Mouse (Mus musculus) hindbrain, embryonic 10.5 days (tissue): ENCODE results near the gene Traf3ip3. TPM values are rescaled to one million over a fixed set of nuclear protein-coding genes. Genes with fewer than 3 reads are reported as not detected.
A peak's percentile ranks its signal among the peaks of the same experiment; 100 is the strongest.

Experiments used
- DNase-seq: peaks from one replicate; pipeline ENCODE4 v3.0.0-alpha.2; 2017; ENCODE audit warnings: low spot score
- H3K27ac ChIP-seq: fragments of 300-500 bp; sonication (generic); 2 replicates; pipeline ENCODE4 v1.5.1; 2016; ENCODE audit warnings: mild to moderate bottlenecking, moderate library complexity
- H3K27me3 ChIP-seq: fragments of 300-500 bp; sonication (generic); 2 replicates; pipeline ENCODE4 v1.6.1; 2016; ENCODE audit warnings: mild to moderate bottlenecking; ENCODE audit not compliant: poor library complexity, insufficient read depth, severe bottlenecking
- H3K36me3 ChIP-seq: fragments of 300-500 bp; sonication (generic); 2 replicates; pipeline ENCODE4 v1.6.1; 2016; ENCODE audit warnings: mild to moderate bottlenecking, moderate library complexity
- H3K4me1 ChIP-seq: fragments of 300-500 bp; sonication (generic); replicated peaks from 2 replicates; pipeline ENCODE4 v1.6.1; 2016; ENCODE audit warnings: mild to moderate bottlenecking
- H3K4me3 ChIP-seq: fragments of 300-500 bp; sonication (generic); 2 replicates; pipeline ENCODE4 v1.5.1; 2016; ENCODE audit warnings: mild to moderate bottlenecking, moderate library complexity
- H3K9me3 ChIP-seq: fragments of 300-500 bp; sonication (generic); 2 replicates; pipeline ENCODE4 v1.6.1; 2016; ENCODE audit warnings: mild to moderate bottlenecking, moderate library complexity
- WGBS: fragments of 180-500 bp; shearing (Covaris S2); methylation state at CpG from one replicate; pipeline ENCODE4 v1.1.7; 2016; 5-methylcytosine and 5-hydroxymethylcytosine counted together
- polyA plus RNA-seq: library from polyadenylated mRNA; unstranded; fragments of >200 nt; fragmentation: Nextera tagmentation; extraction: Ambion mirVana; gene quantifications from 2 replicates; pipeline ENCODE4 v1.2.1, GENCODE M21; 2016

Gene Traf3ip3
- polyA plus RNA-seq, 1 experiment from 2014 or later, result 1.8 TPM

DNA sequence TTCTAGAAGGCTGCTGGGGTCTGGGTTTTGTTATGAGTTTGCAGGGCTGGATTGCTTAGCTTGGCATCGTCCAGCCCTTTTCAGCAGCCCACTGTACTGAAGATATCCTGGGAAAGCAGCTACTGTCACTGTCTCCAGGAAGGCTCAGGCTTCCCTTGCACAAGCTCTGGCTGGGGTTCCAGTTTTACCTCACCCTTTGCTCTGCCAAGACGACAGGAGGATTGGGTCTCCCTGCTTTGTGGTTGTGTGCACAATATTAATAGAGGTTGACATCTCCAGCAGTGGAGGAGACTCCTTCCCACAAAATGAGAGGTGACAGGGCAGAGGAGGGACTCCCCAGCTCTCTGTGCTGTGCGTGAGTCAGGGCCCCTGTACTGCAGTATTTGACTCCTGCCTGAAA, 52.3 kb downstream of the Traf3ip3 start:
- Histone ChIP-seq H3K27ac (no peak overlapping the region), H3K9me3 (no peaks in the 10 kb centered on the region), H3K27me3 (peaks cover 47% of the 10 kb centered on the region), H3K4me1 (peaks cover 27% of the 10 kb centered on the region), H3K36me3 (no peaks in the 10 kb centered on the region), H3K4me3 (no peak overlapping the region)
- 63% methylated on average over 3 of the region's 3 CpGs for WGBS
- DNase-seq, result no peak

DNA sequence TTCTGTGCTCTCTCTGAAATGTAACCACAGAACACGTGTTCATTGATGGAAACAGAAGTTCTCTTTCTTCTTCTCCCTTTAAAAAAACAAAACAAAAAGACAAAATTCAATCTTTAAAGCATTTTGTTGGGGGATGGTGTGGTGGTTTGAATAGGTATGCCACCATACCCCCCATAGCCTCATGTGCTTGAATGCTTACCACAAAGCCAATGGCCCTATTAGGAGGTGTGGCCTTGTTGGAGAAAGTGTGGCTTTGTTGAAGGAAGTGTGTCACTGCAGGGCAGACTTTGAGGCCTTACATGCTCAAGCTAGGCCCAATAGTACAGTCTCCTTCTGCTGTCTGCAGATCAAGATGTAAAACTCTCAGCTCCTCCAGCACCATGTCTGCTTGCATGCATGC, 55.1 kb downstream of the Traf3ip3 start:
- peaks cover 15% of the 10 kb centered on the region for H3K4me1 ChIP-seq
- no peaks in the 10 kb centered on the region for H3K36me3 ChIP-seq
- H3K9me3 ChIP-seq, result no peaks in the 10 kb centered on the region
- WGBS, result 75% methylated on average over 1 of the region's 1 CpGs
- DNase-seq, result no peak
- no peak overlapping the region for H3K4me3 ChIP-seq
- peaks cover 19% of the 10 kb centered on the region for H3K27me3 ChIP-seq
- no peak overlapping the region for H3K27ac ChIP-seq

DNA sequence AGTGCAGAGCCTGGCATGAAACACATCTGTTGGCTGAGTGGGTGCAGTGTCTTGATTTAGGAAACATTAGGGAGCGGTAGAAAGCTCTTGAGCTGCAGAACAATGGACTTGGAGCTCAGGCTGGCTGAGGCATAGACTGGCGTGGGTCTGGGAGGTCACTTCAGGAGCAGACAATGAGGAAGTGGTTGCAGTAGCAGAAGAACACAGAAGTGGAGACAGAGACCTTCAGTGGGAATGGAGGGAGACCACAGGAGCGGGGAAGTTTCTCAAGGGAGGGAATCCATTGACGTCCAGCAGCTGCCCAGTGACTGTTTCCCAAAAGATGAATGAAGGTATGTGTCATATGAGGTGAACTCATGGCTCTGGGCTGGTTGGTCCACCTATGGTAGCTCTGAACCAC, 56.4 kb downstream of the Traf3ip3 start:
- Histone ChIP-seq H3K4me3 (no peak overlapping the region), H3K9me3 (no peaks in the 10 kb centered on the region), H3K27me3 (peaks cover 10% of the 10 kb centered on the region; the same call in 1 of the 2 replicates), H3K36me3 (no peaks in the 10 kb centered on the region), H3K4me1 (peaks cover 10% of the 10 kb centered on the region), H3K27ac (no peak overlapping the region)
- DNase-seq, result no peak
- WGBS, result 83% methylated on average over 4 of the region's 4 CpGs

DNA sequence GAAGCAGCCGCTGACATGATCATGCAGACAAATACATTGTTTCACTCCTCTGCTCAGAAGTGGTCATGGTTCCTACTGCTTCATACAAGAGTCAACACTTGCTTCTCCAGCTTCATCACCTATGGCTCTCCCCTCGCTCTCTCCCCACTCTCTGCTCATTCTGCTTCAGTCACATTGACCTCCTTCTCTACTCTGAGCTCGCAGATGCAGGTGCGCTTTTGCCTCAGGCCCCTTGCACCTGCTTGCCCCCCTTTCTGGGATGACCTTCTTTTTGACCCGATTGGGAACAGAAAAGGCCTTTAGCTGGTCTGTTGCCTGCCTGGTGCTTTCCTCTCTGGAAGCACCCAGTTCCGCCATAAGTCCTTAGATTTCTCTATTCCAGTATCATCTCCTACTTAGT, 57.0 kb downstream of the Traf3ip3 start:
- no peak for DNase-seq
- WGBS, result 86% methylated on average over 6 of the region's 6 CpGs
- Histone ChIP-seq H3K27me3 (peaks cover 5% of the 10 kb centered on the region; the same call in 1 of the 2 replicates), H3K9me3 (no peaks in the 10 kb centered on the region), H3K4me1 (peaks cover 10% of the 10 kb centered on the region), H3K27ac (no peak overlapping the region), H3K36me3 (no peaks in the 10 kb centered on the region), H3K4me3 (no peak overlapping the region)

DNA sequence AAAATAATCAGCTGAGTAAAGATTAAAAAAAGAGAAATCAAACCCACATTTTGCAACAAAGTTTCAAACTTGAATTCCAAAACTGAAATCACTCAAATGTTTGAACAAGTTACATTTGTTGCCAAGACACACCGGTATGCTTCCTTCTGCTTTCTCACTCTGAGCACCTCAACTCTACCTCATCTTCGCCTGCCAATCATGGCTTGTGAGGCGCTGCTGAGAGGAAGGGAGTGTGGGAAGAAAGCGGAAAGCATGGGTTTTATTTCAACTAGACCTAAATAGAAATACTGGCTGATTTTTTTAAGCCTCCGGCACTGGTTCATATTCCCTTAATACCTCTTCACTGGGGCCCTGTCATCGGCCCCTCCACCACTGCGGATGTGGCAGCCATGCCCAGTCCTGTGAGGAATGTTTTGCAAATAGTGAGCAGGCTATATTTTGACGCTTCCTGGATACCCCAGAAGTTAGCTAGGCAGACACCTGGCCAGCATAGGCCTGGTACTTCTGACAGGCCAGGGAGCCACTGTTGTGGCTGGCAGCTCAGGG, 58.9 kb downstream of the Traf3ip3 start:
- Histone ChIP-seq H3K36me3 (no peaks in the 10 kb centered on the region), H3K4me3 (no peak overlapping the region), H3K27me3 (no peaks in the 10 kb centered on the region), H3K9me3 (no peaks in the 10 kb centered on the region), H3K27ac (no peak overlapping the region), H3K4me1 (no peaks in the 10 kb centered on the region)
- 85% methylated on average over 8 of the region's 8 CpGs for WGBS
- DNase-seq, result no peak

DNA sequence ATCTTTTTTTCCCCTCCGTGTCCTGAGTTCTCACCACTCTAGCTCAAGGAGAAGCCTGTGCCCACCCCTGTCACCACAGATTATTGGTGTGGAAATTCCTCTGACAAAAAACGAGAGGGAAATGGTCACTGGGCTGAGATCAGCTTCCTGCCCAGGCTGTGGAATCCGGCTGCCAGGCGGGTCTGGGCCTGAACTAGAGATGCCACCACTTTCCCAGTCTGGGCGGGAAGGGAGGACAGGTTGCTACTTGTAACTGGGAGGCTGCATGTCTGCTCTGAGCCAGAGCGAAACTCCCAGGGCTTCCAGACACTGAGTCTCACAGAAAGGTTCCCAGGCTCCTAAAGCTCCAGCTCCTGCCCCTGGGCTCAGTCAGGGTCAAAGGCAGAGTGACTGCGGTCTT, 60.4 kb downstream of the Traf3ip3 start:
- H3K9me3 ChIP-seq, result no peaks in the 10 kb centered on the region
- H3K4me1 ChIP-seq, result no peaks in the 10 kb centered on the region
- no peak overlapping the region for H3K4me3 ChIP-seq
- no peak overlapping the region for H3K27ac ChIP-seq
- peak; percentile 9 for DNase-seq
- 76% methylated on average over 7 of the region's 7 CpGs for WGBS
- H3K27me3 ChIP-seq, result no peaks in the 10 kb centered on the region
- no peaks in the 10 kb centered on the region for H3K36me3 ChIP-seq

DNA sequence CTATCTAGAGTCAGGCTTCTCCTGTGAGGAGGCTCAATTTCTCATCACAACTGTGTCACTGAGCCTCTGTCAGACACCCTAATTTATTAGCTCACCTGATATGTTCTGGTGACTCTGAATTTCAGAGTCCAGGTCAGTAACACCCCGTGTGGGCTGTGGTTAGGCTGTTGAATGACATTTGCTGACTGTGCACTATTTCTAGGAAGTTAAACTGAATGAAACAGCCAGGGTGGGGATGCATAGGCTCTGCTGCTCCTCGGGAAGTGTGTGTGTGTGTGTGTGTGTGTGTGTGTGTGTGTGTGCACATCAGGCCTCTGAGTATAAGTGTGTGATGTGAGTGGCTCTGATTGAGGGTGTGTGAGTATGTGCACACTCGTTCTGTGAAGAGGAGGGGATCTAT, 62.8 kb downstream of the Traf3ip3 start:
- no peak overlapping the region for H3K27ac ChIP-seq
- H3K4me1 ChIP-seq, result no peaks in the 10 kb centered on the region
- no peak for DNase-seq
- H3K9me3 ChIP-seq, result no peaks in the 10 kb centered on the region
- 62% methylated on average over 3 of the region's 3 CpGs for WGBS
- no peaks in the 10 kb centered on the region for H3K36me3 ChIP-seq
- no peak overlapping the region for H3K4me3 ChIP-seq
- H3K27me3 ChIP-seq, result no peaks in the 10 kb centered on the region

DNA sequence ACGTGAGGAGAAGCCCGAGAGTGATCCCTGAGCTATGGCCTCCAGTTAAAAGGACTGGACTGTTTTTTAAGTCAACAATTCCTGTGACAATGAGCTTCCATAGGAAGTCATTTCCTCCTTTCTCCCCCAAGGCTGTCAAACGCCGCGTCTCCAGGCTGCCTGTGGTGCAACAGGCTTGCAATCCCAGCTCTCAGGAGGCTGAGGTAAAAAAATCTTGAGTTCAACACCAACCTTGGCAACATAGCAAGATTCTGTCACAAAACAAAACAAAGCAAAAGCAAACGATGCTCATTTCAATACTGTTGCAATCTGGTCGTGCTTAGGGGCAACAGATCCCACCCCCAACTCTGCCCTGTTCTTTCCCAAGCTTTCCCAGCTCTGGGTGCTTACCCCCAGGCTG, 63.4 kb downstream of the Traf3ip3 start:
- H3K27me3 ChIP-seq, result no peaks in the 10 kb centered on the region
- H3K36me3 ChIP-seq, result no peaks in the 10 kb centered on the region
- H3K9me3 ChIP-seq, result no peaks in the 10 kb centered on the region
- H3K27ac ChIP-seq, result no peak overlapping the region
- no peak overlapping the region for H3K4me3 ChIP-seq
- whole genome bisulfite sequencing, result 51% methylated on average over 7 of the region's 7 CpGs
- no peak for DNase-seq
- no peaks in the 10 kb centered on the region for H3K4me1 ChIP-seq

DNA sequence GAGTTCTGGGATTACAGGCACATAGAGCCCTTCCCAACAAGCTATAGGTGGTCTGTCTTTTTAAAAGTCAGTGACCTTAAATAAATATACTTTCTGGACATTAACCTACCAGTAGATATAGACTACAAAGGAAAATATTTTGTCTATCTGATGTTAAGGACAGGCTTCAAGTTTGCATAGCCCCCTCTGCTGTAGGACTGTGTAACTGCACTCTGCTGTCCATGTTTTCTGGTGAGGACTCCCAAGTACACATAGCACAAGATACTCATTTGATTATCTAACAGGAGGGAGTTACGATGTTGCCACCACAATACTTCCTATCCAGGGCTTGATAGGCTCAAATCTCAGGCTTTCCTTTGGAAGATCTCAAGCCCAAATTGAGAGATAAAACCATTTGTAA, 67.8 kb downstream of the Traf3ip3 start:
- no peaks in the 10 kb centered on the region for H3K9me3 ChIP-seq

DNA sequence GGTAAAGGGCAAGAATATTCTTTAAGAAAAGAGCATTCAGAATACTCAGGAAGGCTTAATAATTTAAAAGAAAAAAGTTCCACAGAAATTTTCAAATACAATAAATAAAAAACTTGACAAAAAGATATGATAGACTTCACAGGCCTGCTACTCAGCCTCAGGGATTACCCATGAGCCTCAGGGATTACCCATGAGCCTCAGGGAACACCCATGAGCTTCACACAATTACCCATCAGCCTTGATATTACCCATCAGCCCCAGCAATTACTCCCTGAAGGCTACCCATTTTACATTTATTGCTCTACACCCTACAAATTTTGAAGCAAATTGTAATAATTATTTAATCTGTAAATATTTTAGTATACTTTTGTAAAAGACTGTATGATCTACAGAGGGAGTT, 69.1 kb downstream of the Traf3ip3 start:
- Histone ChIP-seq H3K27me3 (no peaks in the 10 kb centered on the region), H3K27ac (no peak overlapping the region), H3K4me1 (peaks cover 19% of the 10 kb centered on the region), H3K4me3 (no peak overlapping the region), H3K36me3 (peaks cover 10% of the 10 kb centered on the region), H3K9me3 (no peaks in the 10 kb centered on the region)
- DNase-seq, result no peak

More for the DNA sequence above, 67.8 kb downstream of the Traf3ip3 start:
- DNase-seq, result no peak
- Histone ChIP-seq H3K4me3 (no peak overlapping the region), H3K36me3 (no peaks in the 10 kb centered on the region), H3K27ac (no peak overlapping the region), H3K27me3 (no peaks in the 10 kb centered on the region), H3K4me1 (peaks cover 13% of the 10 kb centered on the region)
- 89% methylated on average over 1 of the region's 1 CpGs for WGBS

DNA sequence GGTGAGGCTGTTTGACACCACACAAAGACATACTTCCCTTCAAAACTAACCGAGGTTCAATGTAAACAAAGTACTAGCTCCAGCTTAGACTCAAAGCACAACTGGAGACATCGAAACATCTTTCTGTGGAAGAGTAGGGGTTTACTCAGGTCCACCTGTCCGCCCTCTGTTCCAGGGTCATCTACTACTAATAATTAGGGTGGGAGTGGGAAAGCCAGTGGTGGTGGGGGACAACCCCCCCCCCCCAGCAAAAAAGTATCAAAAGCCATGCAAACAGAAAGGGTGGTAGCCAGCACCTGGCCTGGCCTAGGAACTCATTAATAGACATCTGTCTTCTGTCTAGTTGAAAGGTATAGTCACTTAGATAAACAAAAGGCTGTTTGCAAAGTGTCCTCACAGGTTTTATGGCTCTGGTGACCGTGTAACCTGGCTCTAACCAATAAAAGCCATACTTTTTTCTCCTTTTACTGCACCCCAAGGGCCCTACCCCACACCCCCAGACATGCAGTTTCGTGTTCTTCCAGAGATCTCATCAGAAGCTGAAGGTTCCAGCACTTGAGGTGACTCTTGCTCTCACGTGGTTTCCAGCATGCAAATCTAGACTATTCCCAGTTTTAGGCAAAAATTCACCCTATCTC, 70.1 kb downstream of the Traf3ip3 start:
- H3K4me3 ChIP-seq, result no peak overlapping the region
- H3K9me3 ChIP-seq, result no peaks in the 10 kb centered on the region
- WGBS, result 85% methylated on average over 6 of the region's 6 CpGs
- peaks cover 19% of the 10 kb centered on the region for H3K36me3 ChIP-seq
- DNase-seq, result no peak
- no peaks in the 10 kb centered on the region for H3K27me3 ChIP-seq
- no peak overlapping the region for H3K27ac ChIP-seq
- H3K4me1 ChIP-seq, result peaks cover 19% of the 10 kb centered on the region

DNA sequence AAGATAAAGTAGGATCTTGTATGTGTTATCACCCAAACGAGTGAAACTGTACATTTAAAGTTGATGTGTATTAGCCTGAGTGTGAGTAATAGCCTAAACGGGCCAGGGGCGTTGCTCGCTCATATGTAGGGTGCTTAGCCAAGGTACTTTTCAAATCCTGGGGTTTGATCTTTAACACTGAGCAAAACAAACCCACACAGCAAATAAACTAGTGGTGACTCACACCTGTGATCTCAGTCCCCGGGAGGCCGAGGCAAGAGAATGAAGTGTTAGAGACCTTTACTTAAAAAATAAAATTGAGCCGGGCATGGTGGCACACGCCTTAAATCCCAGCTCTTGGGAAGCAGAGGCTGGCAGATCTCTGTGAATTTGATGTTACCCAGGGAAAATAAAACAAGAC, 70.7 kb downstream of the Traf3ip3 start:
- peak overlapping the region; percentile 90 for H3K27ac ChIP-seq
- H3K27me3 ChIP-seq, result no peaks in the 10 kb centered on the region
- no peak for DNase-seq
- H3K9me3 ChIP-seq, result no peaks in the 10 kb centered on the region
- WGBS, result 82% methylated on average over 8 of the region's 8 CpGs
- peaks cover 19% of the 10 kb centered on the region for H3K4me1 ChIP-seq
- H3K4me3 ChIP-seq, result peak overlapping the region; percentile 95
- peaks cover 24% of the 10 kb centered on the region for H3K36me3 ChIP-seq

DNA sequence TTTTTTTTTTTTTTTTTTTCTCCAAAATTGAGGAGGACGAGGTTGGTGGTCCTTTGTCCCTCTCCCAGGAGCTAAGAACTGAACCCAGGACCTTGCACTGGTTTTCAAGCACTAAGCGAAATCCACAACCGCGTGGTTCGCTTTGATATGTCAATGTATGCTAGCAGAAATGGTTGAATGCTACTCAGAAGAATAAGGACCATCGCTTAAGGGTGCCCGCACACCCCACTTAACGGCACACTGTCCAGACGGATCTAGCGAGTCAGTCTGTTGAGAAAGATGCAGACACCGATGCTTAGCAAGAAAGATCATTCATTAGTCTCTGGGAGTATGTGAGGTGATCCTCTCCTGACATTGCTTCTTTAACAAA, 71.1 kb downstream of the Traf3ip3 start:
- no peaks in the 10 kb centered on the region for H3K9me3 ChIP-seq
- H3K27ac ChIP-seq, result peak overlapping the region; percentile 90
- peak overlapping the region; percentile 95 for H3K4me3 ChIP-seq
- H3K27me3 ChIP-seq, result no peaks in the 10 kb centered on the region
- peaks cover 28% of the 10 kb centered on the region for H3K36me3 ChIP-seq
- WGBS, result 25% methylated on average over 11 of the region's 11 CpGs
- H3K4me1 ChIP-seq, result peaks cover 19% of the 10 kb centered on the region
- DNase-seq, result no peak
